In genomic region chr5:45669598-45670279, GRCm38 (mm10) we compare ENCODE assay signal across 8 mouse cellular contexts. TPM values are rescaled to one million over a fixed set of nuclear protein-coding genes. Genes with fewer than 3 reads are reported as not detected.
A peak's percentile ranks its signal among the peaks of the same experiment; 100 is the strongest.
DNase-seq lines count a peak whose midpoint lies in the region; ATAC-seq and TF ChIP-seq lines count a peak whose summit lies in the region.

Gene Ncapg (plus strand): TSS chr5:45669919.

- H3K9ac ChIP-seq in forebrain, embryonic 16.5 days (replicated peaks; ENCODE audit: low read depth, low read length): peak within 1 kb of the TSS; percentile 80
- peak within 1 kb of the TSS; percentile 82 for H3K9ac ChIP-seq in lung, embryonic 14.5 days

- H3K27ac ChIP-seq in forebrain, embryonic 16.5 days (ENCODE audit: low read length): peak within 1 kb of the TSS; percentile 83
- H3K27ac ChIP-seq in layer of hippocampus, adult 2 months: peak within 1 kb of the TSS; percentile 89
- H3K27ac ChIP-seq in lung, embryonic 14.5 days (ENCODE audit: low read depth): peak within 1 kb of the TSS; percentile 94
- H3K27ac ChIP-seq in olfactory bulb, adult 2 months (ENCODE audit: insufficient read depth, low read depth, low read length): no peak within 1 kb of the TSS
- H3K27ac ChIP-seq in thymus, adult 2 months (ENCODE audit: control insufficient read depth, insufficient read depth, low read length): no peak within 1 kb of the TSS

- TF ChIP-seq CTCF in G1E (IDR thresholded peaks at IDR 0.05; ENCODE audit: low read depth, low read length): no peak
- no peak; the same call in 1 of the 2 replicates for TF ChIP-seq CTCF in layer of hippocampus, adult 2 months (conservative IDR thresholded peaks at IDR 0.05)
- no peak for TF ChIP-seq CTCF in lung, embryonic 14.5 days (IDR thresholded peaks at IDR 0.05; ENCODE audit: low read depth)
- TF ChIP-seq CTCF in olfactory bulb, adult 2 months (IDR thresholded peaks at IDR 0.05; ENCODE audit: insufficient read depth, low read depth, low read length): no peak
- peak; percentile 63; the same call in 1 of the 2 replicates for TF ChIP-seq CTCF in thymus, adult 2 months (IDR thresholded peaks at IDR 0.05; ENCODE audit: borderline replicate concordance, control insufficient read depth, extremely low read depth, insufficient read depth, low read length, poor library complexity)

- H3K4me1 ChIP-seq in G1E (ENCODE audit: insufficient read depth, low read depth, low read length): peaks cover 9% of the 10 kb centered on the region
- H3K4me1 ChIP-seq in forebrain, embryonic 16.5 days (replicated peaks; ENCODE audit: control insufficient read depth, insufficient read depth, low read length): peaks cover 9% of the 10 kb centered on the region
- H3K4me1 ChIP-seq in lung, embryonic 14.5 days (ENCODE audit: insufficient read depth): no peaks in the 10 kb centered on the region
- H3K4me1 ChIP-seq in olfactory bulb, adult 2 months (ENCODE audit: control insufficient read depth, insufficient read depth, low read length): 0 out of 2 replicates have a peak, but pooled peaks cover 4% of the 10 kb centered on the region
- H3K4me1 ChIP-seq in thymus, adult 2 months (replicated peaks; ENCODE audit: control insufficient read depth, insufficient read depth, low read length): no peaks in the 10 kb centered on the region; the same call in 1 of the 2 replicates

- H3K27me3 ChIP-seq in G1E (ENCODE audit: insufficient read depth, low read length): no peaks in the 10 kb centered on the region
- H3K27me3 ChIP-seq in forebrain, embryonic 16.5 days (replicated peaks; ENCODE audit: control insufficient read depth, insufficient read depth, low read length): no peaks in the 10 kb centered on the region
- no peaks in the 10 kb centered on the region for H3K27me3 ChIP-seq in lung, embryonic 14.5 days (ENCODE audit: insufficient read depth, low read length)
- H3K27me3 ChIP-seq in thymus, adult 2 months (ENCODE audit: control insufficient read depth, insufficient read depth, low read length): no peaks in the 10 kb centered on the region

- peaks cover 14% of the 10 kb centered on the region for H3K36me3 ChIP-seq in G1E (replicated peaks)
- H3K36me3 ChIP-seq in forebrain, embryonic 16.5 days (ENCODE audit: control insufficient read depth, insufficient read depth): no peaks in the 10 kb centered on the region
- peaks cover 8% of the 10 kb centered on the region; the same call in 1 of the 2 replicates for H3K36me3 ChIP-seq in lung, embryonic 14.5 days (ENCODE audit: insufficient read depth)
- no peaks in the 10 kb centered on the region for H3K36me3 ChIP-seq in thymus, adult 2 months (ENCODE audit: control insufficient read depth, insufficient read depth, low read length)

- under 1% methylated on average over 66 of the region's 66 CpGs for WGBS in forebrain, embryonic 16.5 days
- WGBS in lung, embryonic 14.5 days: under 1% methylated on average over 66 of the region's 66 CpGs
- WGBS in olfactory bulb, adult 2 months: under 1% methylated on average over 66 of the region's 66 CpGs
- under 1% methylated on average over 66 of the region's 66 CpGs for WGBS in thymus, adult 2 months

- H3K4me2 ChIP-seq in forebrain, embryonic 16.5 days (ENCODE audit: low read length): peak within 1 kb of the TSS; percentile 95
- peak within 1 kb of the TSS; percentile 82 for H3K4me2 ChIP-seq in lung, embryonic 14.5 days

- peak within 1 kb of the TSS; percentile 88 for H3K4me3 ChIP-seq in G1E (ENCODE audit: low read depth, low read length)
- H3K4me3 ChIP-seq in forebrain, embryonic 16.5 days (replicated peaks; ENCODE audit: low read length): peak within 1 kb of the TSS; percentile 92
- peak within 1 kb of the TSS; percentile 79 for H3K4me3 ChIP-seq in layer of hippocampus, adult 2 months
- H3K4me3 ChIP-seq in lung, embryonic 14.5 days (ENCODE audit: low read depth, low read length): peak within 1 kb of the TSS; percentile 80
- peak within 1 kb of the TSS; percentile 61 for H3K4me3 ChIP-seq in olfactory bulb, adult 2 months (ENCODE audit: insufficient read depth, low read depth, low read length)
- H3K4me3 ChIP-seq in thymus, adult 2 months (ENCODE audit: control insufficient read depth, insufficient read depth, low read length): peak within 1 kb of the TSS; percentile 84

- DNase-seq in G1E (ENCODE audit: low spot score): peak; percentile 88
- DNase-seq in cerebellum, adult 18-20 months: peak; percentile 98 to 99
- peak; percentile 100 for DNase-seq in heart, postnatal 36 days
- DNase-seq in layer of hippocampus, adult 2 months (ENCODE audit: low spot score in 2 of 2): peak; percentile 99 to 100
- DNase-seq in lung, embryonic 14.5 days: peak; percentile 100
- DNase-seq in thymus, adult 2 months: peak; percentile 100

- ATAC-seq in G1E (ENCODE audit: extremely low read depth, insufficient number of reproducible peaks, low FRiP score, poor library complexity, severe bottlenecking): peak; percentile 100
- peak; percentile 100 for ATAC-seq in forebrain, embryonic 16.5 days
- peak; percentile 99 for ATAC-seq in lung, embryonic 14.5 days (ENCODE audit: insufficient read depth)

- TF ChIP-seq POLR2A in olfactory bulb, adult 2 months (IDR thresholded peaks at IDR 0.05; ENCODE audit: insufficient read depth, low read depth, low read length): peak; percentile 43; the same call in 1 of the 2 replicates
- peak; percentile 63; the same call in 1 of the 2 replicates for TF ChIP-seq POLR2A in thymus, adult 2 months (IDR thresholded peaks at IDR 0.05; ENCODE audit: control insufficient read depth, extremely low read depth, insufficient read depth, low read length, poor library complexity)

- H3K9me3 ChIP-seq in G1E (replicated peaks): no peaks in the 10 kb centered on the region
- H3K9me3 ChIP-seq in forebrain, embryonic 16.5 days (ENCODE audit: control insufficient read depth, low read length): no peaks in the 10 kb centered on the region
- no peaks in the 10 kb centered on the region for H3K9me3 ChIP-seq in lung, embryonic 14.5 days (ENCODE audit: low read depth, low read length)

- intact Hi-C loops in heart, postnatal 36 days (cut with DNase I): loop anchor here (1.0 to 5.0 kb wide), 5 partner anchors 135 to 1442 kb away; partner anchors contain the start of genes Lap3, Lcorl, Med28 and Tapt1

RNA-seq across cellular contexts. Expression of gene Ncapg, which starts in this region (rescaled TPM):
- total RNA-seq in G1E (2014; fragmentation: Nextera tagmentation) (129 and 155 TPM in 2 replicates), G1E (2017) (130 and 157 TPM in 2 replicates)
- 6.9 and 9.2 TPM in 2 replicates for polyA plus RNA-seq in G1E (2012)
- 21.0 and 27.2 TPM in 2 replicates for polyA plus RNA-seq in forebrain, embryonic 16.5 days (2015; fragmentation: Nextera tagmentation; extraction: Ambion mirVana)
- total RNA-seq in heart, postnatal 36 days (2021): under 1 TPM; 0.39 to 0.41 TPM
- total RNA-seq in layer of hippocampus, adult 2 months (2021): under 1 TPM; 0.32 to 0.79 TPM
- polyA plus RNA-seq in lung, embryonic 14.5 days (2014; fragmentation: Nextera tagmentation; extraction: Ambion mirVana): 83.0 and 86.6 TPM in 2 replicates
- polyA plus RNA-seq in olfactory bulb, adult 2 months (2012; ENCODE audit: insufficient read depth, insufficient read length, low replicate concordance, missing spikeins): not detected in 2 replicates
- polyA plus RNA-seq in thymus, adult 2 months (2012; rRNA removed): 6.0 and 8.3 TPM in 2 replicates

Comparison
In these comparisons a context has a peak if more than half of its experiments do, and no peak if none do; other contexts are left out.
1. RNA of gene Ncapg (total RNA-seq): 129 to 157 TPM in G1E; 0.32 to 0.79 TPM in layer of hippocampus, adult 2 months and 0.39 to 0.41 TPM in heart, postnatal 36 days; every median in the first group is over 10 times any median in the second.
2. Peak in DNase-seq in heart, postnatal 36 days; RNA of the gene not detected or under 1 TPM.
3. Peak in DNase-seq, H3K4me3 ChIP-seq and H3K27ac ChIP-seq in layer of hippocampus, adult 2 months; RNA of the gene not detected or under 1 TPM.
4. H3K27ac ChIP-seq: peak in forebrain, embryonic 16.5 days (single experiment) and lung, embryonic 14.5 days (single experiment); none in olfactory bulb, adult 2 months (single experiment) and thymus, adult 2 months (single experiment).
5. Peak in every context shown above with its lines, with median percentiles within 50 percentile points of each other: ATAC-seq, DNase-seq and H3K4me3 ChIP-seq.